Mouse (Mus musculus) midbrain, postnatal 0 days (tissue): Measurements from ENCODE around the gene Pelo. TPM values are rescaled to one million over a fixed set of nuclear protein-coding genes. Genes with fewer than 3 reads are reported as not detected.
A peak's percentile ranks its signal among the peaks of the same experiment; 100 is the strongest.

ENCODE experiments used
- ATAC-seq: fragments of 200-750 bp; cut with Nextera tagmentation; 2 replicates; pipeline ENCODE4 v1.8.0; 2017; ENCODE audit warnings: moderate number of reproducible peaks, mild to moderate bottlenecking, moderate TSS enrichment, moderate library complexity; ENCODE audit not compliant: low FRiP score
- DNase-seq: peaks from one replicate; pipeline ENCODE4 v3.0.0-alpha.2; 2015; ENCODE audit warnings: low spot score
- H3K27ac ChIP-seq: fragments of 300-500 bp; sonication (generic); 2 replicates; pipeline ENCODE4 v1.5.1; 2014; ENCODE audit warnings: low read depth, mild to moderate bottlenecking, low read length, mixed read lengths
- H3K27me3 ChIP-seq: fragments of 300-500 bp; sonication (generic); 2 replicates; pipeline ENCODE4 v1.6.1; 2014; ENCODE audit warnings: low read length, control low read depth, mixed read lengths; ENCODE audit not compliant: insufficient read depth
- H3K36me3 ChIP-seq: fragments of 300-500 bp; sonication (generic); 2 replicates; pipeline ENCODE4 v1.6.1; 2014; ENCODE audit warnings: low read length, control low read depth, mixed read lengths; ENCODE audit not compliant: insufficient read depth
- H3K4me1 ChIP-seq: fragments of 300-500 bp; sonication (generic); 2 replicates; pipeline ENCODE4 v1.6.1; 2014; ENCODE audit warnings: mild to moderate bottlenecking, control low read depth, antibody characterized with exemption, low read length, mixed read lengths; ENCODE audit not compliant: insufficient read depth
- H3K4me2 ChIP-seq: fragments of 300-500 bp; sonication (generic); 2 replicates; pipeline ENCODE4 v1.6.1; 2014; ENCODE audit warnings: low read depth, mild to moderate bottlenecking, low read length, mixed read lengths; ENCODE audit not compliant: poor library complexity, severe bottlenecking
- H3K4me3 ChIP-seq: fragments of 300-500 bp; sonication (generic); 2 replicates; pipeline ENCODE4 v1.5.1; 2014; ENCODE audit warnings: low read depth, mild to moderate bottlenecking, low read length, moderate library complexity
- H3K9ac ChIP-seq: fragments of 300-500 bp; sonication (generic); replicated peaks from 2 replicates; pipeline ENCODE4 v1.6.1; 2014; ENCODE audit warnings: mild to moderate bottlenecking, low read length, moderate library complexity, mixed read lengths; ENCODE audit not compliant: poor library complexity, severe bottlenecking
- H3K9me3 ChIP-seq: fragments of 300-500 bp; sonication (generic); 2 replicates; pipeline ENCODE4 v1.6.1; 2016; ENCODE audit warnings: low read length, control low read depth
- CTCF ChIP-seq: IDR thresholded peaks from 2 replicates; pipeline ENCODE4 v1.5.1; 2016; ENCODE audit warnings: antibody characterized with exemption, mild to moderate bottlenecking
- WGBS: fragments of 180-500 bp; shearing (Covaris S2); extraction: QIAGEN DNeasy Blood & Tissue Kit; methylation state at CpG from one replicate; pipeline ENCODE4 v1.1.7; 2014; 5-methylcytosine and 5-hydroxymethylcytosine counted together
- polyA plus RNA-seq: library from polyadenylated mRNA; unstranded; fragments of >200 nt; fragmentation: Nextera tagmentation; extraction: Ambion mirVana; gene quantifications from 2 replicates; pipeline ENCODE4 v1.2.1, GENCODE M21; 2015
- total RNA-seq: library from RNA; depleted of rRNA; stranded (reverse); fragments of >200 nt; gene quantifications from 2 replicates; pipeline ENCODE4 v1.2.3, GENCODE M21; 2014

The Pelo gene
- total and polyA plus RNA-seq, 2 experiments from 2014 or later = 6.0 to 14.1 TPM

GRCm38 (mm10) chr13:115091511-115091910 lies 1.5 kb upstream of the Pelo start:
- DNase-seq (no peak), ATAC-seq (no peak)
- Histone ChIP-seq H3K9me3 (no peaks in the 10 kb centered on the region), H3K4me3 (no peak overlapping the region), H3K4me2 (no peak overlapping the region), H3K4me1 (peaks cover 4% of the 10 kb centered on the region; the same call in 1 of the 2 replicates), H3K27ac (no peak overlapping the region), H3K27me3 (no peaks in the 10 kb centered on the region), H3K36me3 (no peaks in the 10 kb centered on the region), H3K9ac (no peak overlapping the region)
- 71% methylated on average over 3 of the region's 3 CpGs for WGBS
- no peak for TF ChIP-seq CTCF

GRCm38 (mm10) chr13:115090977-115091445 lies 1.0 kb upstream of the Pelo start:
- TF ChIP-seq CTCF = no peak
- Histone ChIP-seq H3K4me2 (peak overlapping the region; percentile 89), H3K36me3 (no peaks in the 10 kb centered on the region), H3K4me1 (peaks cover 4% of the 10 kb centered on the region; the same call in 1 of the 2 replicates), H3K9me3 (no peaks in the 10 kb centered on the region), H3K27me3 (no peaks in the 10 kb centered on the region), H3K9ac (no peak overlapping the region), H3K4me3 (peak overlapping the region; percentile 48), H3K27ac (no peak overlapping the region)
- WGBS = 52% methylated on average over 9 of the region's 9 CpGs
- no peak for DNase-seq
- no peak for ATAC-seq

GRCm38 (mm10) chr13:115089395-115090025 lies 476 bp downstream of the Pelo start:
- no peaks in the 10 kb centered on the region for H3K27me3 ChIP-seq
- 11% methylated on average over 33 of the region's 35 CpGs for WGBS
- TF ChIP-seq CTCF = no peak
- DNase-seq (peak; percentile 3), ATAC-seq (peak; percentile 65)
- peak overlapping the region; percentile 48 for H3K4me3 ChIP-seq
- H3K9ac ChIP-seq = peak overlapping the region; percentile 70
- H3K4me1 ChIP-seq = peaks cover 4% of the 10 kb centered on the region; the same call in 1 of the 2 replicates
- H3K36me3 ChIP-seq = no peaks in the 10 kb centered on the region
- peak overlapping the region; percentile 89 for H3K4me2 ChIP-seq
- no peak overlapping the region for H3K27ac ChIP-seq
- no peaks in the 10 kb centered on the region for H3K9me3 ChIP-seq

- Histone ChIP-seq H3K27ac (no peak overlapping the region), H3K27me3 (no peaks in the 10 kb centered on the region), H3K9ac (peak overlapping the region; percentile 70), H3K36me3 (no peaks in the 10 kb centered on the region), H3K4me1 (peaks cover 4% of the 10 kb centered on the region; the same call in 1 of the 2 replicates), H3K9me3 (no peaks in the 10 kb centered on the region), H3K4me2 (peak overlapping the region; percentile 89), H3K4me3 (peak overlapping the region; percentile 48)
- WGBS = 73% methylated on average over 11 of the region's 11 CpGs
- ATAC-seq (no peak), DNase-seq (no peak)
- TF ChIP-seq CTCF = no peak
These were observed 979 bp downstream of the Pelo start for GRCm38 (mm10) chr13:115089020-115089394.

GRCm38 (mm10) chr13:115085974-115086373 lies 4.0 kb downstream of the Pelo start:
- Histone ChIP-seq H3K4me3 (no peak overlapping the region), H3K4me1 (peaks cover 4% of the 10 kb centered on the region; the same call in 1 of the 2 replicates), H3K27ac (no peak overlapping the region), H3K36me3 (no peaks in the 10 kb centered on the region), H3K27me3 (no peaks in the 10 kb centered on the region), H3K9ac (no peak overlapping the region), H3K9me3 (no peaks in the 10 kb centered on the region), H3K4me2 (no peak overlapping the region)
- ATAC-seq (no peak), DNase-seq (no peak)
- WGBS = 91% methylated on average over 6 of the region's 6 CpGs
- no peak for TF ChIP-seq CTCF

- no peaks in the 10 kb centered on the region for H3K36me3 ChIP-seq
- WGBS = 92% methylated on average over 7 of the region's 7 CpGs
- TF ChIP-seq CTCF = no peak
These were observed 7.6 kb downstream of the Pelo start for GRCm38 (mm10) chr13:115082339-115082738.

More at GRCm38 (mm10) chr13:115082339-115082738, 7.6 kb downstream of the Pelo start:
- H3K4me2 ChIP-seq = no peak overlapping the region
- H3K27ac ChIP-seq = no peak overlapping the region
- no peaks in the 10 kb centered on the region for H3K9me3 ChIP-seq
- no peak overlapping the region for H3K4me3 ChIP-seq
- DNase-seq (no peak), ATAC-seq (no peak)
- H3K9ac ChIP-seq = no peak overlapping the region
- no peaks in the 10 kb centered on the region for H3K4me1 ChIP-seq
- no peaks in the 10 kb centered on the region for H3K27me3 ChIP-seq
